Mouse (Mus musculus) liver, embryonic 12.5 days (tissue): ENCODE measurements around the gene Coro1c. TPM values are rescaled to one million over a fixed set of nuclear protein-coding genes. Genes with fewer than 3 reads are reported as not detected.

Experiments
- ATAC-seq: fragments of 200-750 bp; cut with Nextera tagmentation; 2 replicates; pipeline ENCODE4 v1.8.0; 2017; ENCODE audit warnings: moderate number of reproducible peaks, mild to moderate bottlenecking, moderate library complexity
- H3K27ac ChIP-seq: fragments of 300-500 bp; sonication (generic); 2 replicates; pipeline ENCODE4 v1.5.1; 2016; ENCODE audit warnings: mild to moderate bottlenecking
- H3K27me3 ChIP-seq: fragments of 300-500 bp; sonication (generic); replicated peaks from 2 replicates; pipeline ENCODE4 v1.6.1; 2016; ENCODE audit warnings: mild to moderate bottlenecking, moderate library complexity
- H3K36me3 ChIP-seq: fragments of 300-500 bp; sonication (generic); 2 replicates; pipeline ENCODE4 v1.6.1; 2016; ENCODE audit warnings: mild to moderate bottlenecking, moderate library complexity
- H3K4me1 ChIP-seq: fragments of 300-500 bp; sonication (generic); 2 replicates; pipeline ENCODE4 v1.6.1; 2016
- H3K4me2 ChIP-seq: fragments of 300-500 bp; sonication (generic); 2 replicates; pipeline ENCODE4 v1.6.1; 2016; ENCODE audit warnings: mild to moderate bottlenecking, moderate library complexity
- H3K4me3 ChIP-seq: fragments of 300-500 bp; sonication (generic); 2 replicates; pipeline ENCODE4 v1.5.1; 2016; ENCODE audit warnings: mild to moderate bottlenecking, moderate library complexity
- H3K9ac ChIP-seq: fragments of 300-500 bp; sonication (generic); 2 replicates; pipeline ENCODE4 v1.6.1; 2016; ENCODE audit warnings: mild to moderate bottlenecking, moderate library complexity
- H3K9me3 ChIP-seq: fragments of 300-500 bp; sonication (generic); replicated peaks from 2 replicates; pipeline ENCODE4 v1.6.1; 2016; ENCODE audit warnings: mild to moderate bottlenecking, moderate library complexity
- WGBS: fragments of 180-500 bp; shearing (Covaris S2); methylation state at CpG from one replicate; pipeline ENCODE4 v1.1.7; 2016; ENCODE audit not compliant: insufficient replicate concordance; 5-methylcytosine and 5-hydroxymethylcytosine counted together
- polyA plus RNA-seq: library from polyadenylated mRNA; unstranded; fragments of >200 nt; fragmentation: Nextera tagmentation; extraction: Ambion mirVana; gene quantifications from 2 replicates; pipeline ENCODE4 v1.2.1, GENCODE M21; 2016

Coro1c gene
- polyA plus RNA-seq, 1 experiment from 2014 or later, result 78.7 TPM

GRCm38 (mm10) chr5:113850680-113851230 is 57.8 kb downstream of the Coro1c start:
- Histone ChIP-seq H3K9ac (no peak overlapping the region), H3K36me3 (peaks cover 73% of the 10 kb centered on the region), H3K27ac (no peak overlapping the region), H3K4me1 (peaks cover 50% of the 10 kb centered on the region), H3K27me3 (no peaks in the 10 kb centered on the region), H3K4me2 (peak overlapping the region; percentile 12; the same call in 1 of the 2 replicates), H3K9me3 (no peaks in the 10 kb centered on the region), H3K4me3 (no peak overlapping the region)
- WGBS, result 60% methylated on average over 8 of the region's 8 CpGs
- peak; percentile 38 for ATAC-seq

GRCm38 (mm10) chr5:113847636-113848035 is 60.9 kb downstream of the Coro1c start:
- 85% methylated on average over 9 of the region's 9 CpGs for WGBS
- peaks cover 98% of the 10 kb centered on the region for H3K36me3 ChIP-seq

GRCm38 (mm10) chr5:113846656-113847055 is 61.9 kb downstream of the Coro1c start:
- WGBS, result 42% methylated on average over 8 of the region's 8 CpGs
- no peaks in the 10 kb centered on the region for H3K27me3 ChIP-seq
- H3K4me1 ChIP-seq, result peaks cover 69% of the 10 kb centered on the region
- no peak overlapping the region for H3K4me3 ChIP-seq
- H3K27ac ChIP-seq, result peak overlapping the region; percentile 74
- peaks cover 99% of the 10 kb centered on the region for H3K36me3 ChIP-seq
- peak; percentile 97 for ATAC-seq
- peak overlapping the region; percentile 50 for H3K4me2 ChIP-seq
- no peaks in the 10 kb centered on the region for H3K9me3 ChIP-seq
- peak overlapping the region; percentile 32 for H3K9ac ChIP-seq

More at GRCm38 (mm10) chr5:113847636-113848035, 60.9 kb downstream of the Coro1c start:
- Histone ChIP-seq H3K9me3 (no peaks in the 10 kb centered on the region), H3K27me3 (no peaks in the 10 kb centered on the region), H3K9ac (0 out of 2 replicates have a peak overlapping the region, but pooled peaks have one; percentile 22), H3K4me3 (no peak overlapping the region), H3K27ac (peak overlapping the region; percentile 74; the same call in 1 of the 2 replicates), H3K4me2 (no peak overlapping the region), H3K4me1 (peaks cover 66% of the 10 kb centered on the region)
- no peak for ATAC-seq

GRCm38 (mm10) chr5:113845627-113846026 is 62.9 kb downstream of the Coro1c start:
- no peak for ATAC-seq
- H3K4me3 ChIP-seq, result no peak overlapping the region
- peak overlapping the region; percentile 27 for H3K27ac ChIP-seq
- peaks cover 66% of the 10 kb centered on the region for H3K4me1 ChIP-seq
- no peak overlapping the region for H3K4me2 ChIP-seq
- H3K27me3 ChIP-seq, result no peaks in the 10 kb centered on the region
- H3K36me3 ChIP-seq, result peaks cover 91% of the 10 kb centered on the region
- no peaks in the 10 kb centered on the region for H3K9me3 ChIP-seq
- WGBS, result 82% methylated on average over 8 of the region's 8 CpGs
- H3K9ac ChIP-seq, result no peak overlapping the region

- H3K36me3 ChIP-seq, result peaks cover 82% of the 10 kb centered on the region
- WGBS, result 59% methylated on average over 7 of the region's 7 CpGs
Observed at GRCm38 (mm10) chr5:113844721-113845120, 63.8 kb downstream of the Coro1c start.

GRCm38 (mm10) chr5:113844106-113844505 is 64.5 kb downstream of the Coro1c start:
- H3K4me3 ChIP-seq, result no peak overlapping the region
- no peaks in the 10 kb centered on the region for H3K9me3 ChIP-seq
- ATAC-seq, result no peak
- H3K27me3 ChIP-seq, result no peaks in the 10 kb centered on the region
- peaks cover 58% of the 10 kb centered on the region for H3K4me1 ChIP-seq
- H3K9ac ChIP-seq, result no peak overlapping the region
- peaks cover 75% of the 10 kb centered on the region for H3K36me3 ChIP-seq
- WGBS, result 85% methylated on average over 15 of the region's 15 CpGs
- no peak overlapping the region for H3K27ac ChIP-seq
- H3K4me2 ChIP-seq, result no peak overlapping the region

More at GRCm38 (mm10) chr5:113844721-113845120, 63.8 kb downstream of the Coro1c start:
- H3K27ac ChIP-seq, result 0 out of 2 replicates have a peak overlapping the region, but pooled peaks have one; percentile 32
- no peak for ATAC-seq
- no peak overlapping the region for H3K9ac ChIP-seq
- no peaks in the 10 kb centered on the region for H3K9me3 ChIP-seq
- H3K4me3 ChIP-seq, result no peak overlapping the region
- H3K4me2 ChIP-seq, result no peak overlapping the region
- peaks cover 58% of the 10 kb centered on the region for H3K4me1 ChIP-seq
- H3K27me3 ChIP-seq, result no peaks in the 10 kb centered on the region

GRCm38 (mm10) chr5:113842906-113843305 is 65.7 kb downstream of the Coro1c start:
- peaks cover 63% of the 10 kb centered on the region for H3K36me3 ChIP-seq
- WGBS, result 80% methylated on average over 9 of the region's 9 CpGs
- no peak overlapping the region for H3K27ac ChIP-seq
- no peak overlapping the region for H3K4me2 ChIP-seq
- H3K27me3 ChIP-seq, result no peaks in the 10 kb centered on the region
- no peaks in the 10 kb centered on the region for H3K9me3 ChIP-seq
- no peak overlapping the region for H3K4me3 ChIP-seq
- H3K9ac ChIP-seq, result no peak overlapping the region
- peaks cover 57% of the 10 kb centered on the region for H3K4me1 ChIP-seq
- ATAC-seq, result no peak

- Histone ChIP-seq H3K4me2 (no peak overlapping the region), H3K4me3 (no peak overlapping the region), H3K27me3 (no peaks in the 10 kb centered on the region), H3K9me3 (no peaks in the 10 kb centered on the region), H3K9ac (no peak overlapping the region), H3K4me1 (peaks cover 51% of the 10 kb centered on the region), H3K27ac (peak overlapping the region; percentile 30), H3K36me3 (peaks cover 57% of the 10 kb centered on the region)
- WGBS, result 68% methylated on average over 9 of the region's 9 CpGs
- no peak for ATAC-seq
Observed at GRCm38 (mm10) chr5:113842244-113842643, 66.3 kb downstream of the Coro1c start.

- WGBS, result 53% methylated on average over 23 of the region's 23 CpGs
- no peaks in the 10 kb centered on the region for H3K9me3 ChIP-seq
- H3K4me3 ChIP-seq, result no peak overlapping the region
- peaks cover 50% of the 10 kb centered on the region for H3K36me3 ChIP-seq
- H3K4me1 ChIP-seq, result peaks cover 44% of the 10 kb centered on the region
- no peak for ATAC-seq
- H3K27ac ChIP-seq, result peak overlapping the region; percentile 30
- no peak overlapping the region for H3K4me2 ChIP-seq
- no peak overlapping the region for H3K9ac ChIP-seq
- no peaks in the 10 kb centered on the region for H3K27me3 ChIP-seq
Observed at GRCm38 (mm10) chr5:113841243-113842225, 67.0 kb downstream of the Coro1c start.

GRCm38 (mm10) chr5:113840443-113840842 is 68.1 kb downstream of the Coro1c start:
- WGBS, result 70% methylated on average over 4 of the region's 4 CpGs

GRCm38 (mm10) chr5:113836961-113837360 is 71.6 kb downstream of the Coro1c start:
- H3K27ac ChIP-seq, result no peak overlapping the region
- ATAC-seq, result no peak

More at GRCm38 (mm10) chr5:113840443-113840842, 68.1 kb downstream of the Coro1c start:
- peaks cover 39% of the 10 kb centered on the region for H3K36me3 ChIP-seq
- no peak overlapping the region for H3K27ac ChIP-seq
- no peak overlapping the region for H3K4me2 ChIP-seq
- peaks cover 33% of the 10 kb centered on the region for H3K4me1 ChIP-seq
- no peak for ATAC-seq
- H3K27me3 ChIP-seq, result no peaks in the 10 kb centered on the region
- no peaks in the 10 kb centered on the region for H3K9me3 ChIP-seq
- no peak overlapping the region for H3K9ac ChIP-seq
- no peak overlapping the region for H3K4me3 ChIP-seq

More at GRCm38 (mm10) chr5:113836961-113837360, 71.6 kb downstream of the Coro1c start:
- Histone ChIP-seq H3K4me2 (no peak overlapping the region), H3K9me3 (no peaks in the 10 kb centered on the region), H3K27me3 (no peaks in the 10 kb centered on the region), H3K36me3 (peaks cover 5% of the 10 kb centered on the region), H3K4me1 (peaks cover 14% of the 10 kb centered on the region), H3K9ac (no peak overlapping the region), H3K4me3 (no peak overlapping the region)
- 64% methylated on average over 10 of the region's 10 CpGs for WGBS
